Mouse (Mus musculus): Measurements from ENCODE around the gene Cttnbp2nl. TPM values are rescaled to one million over a fixed set of nuclear protein-coding genes. Genes with fewer than 3 reads are reported as not detected.
A peak's percentile ranks its signal among the peaks of the same experiment; 100 is the strongest.

Gene Cttnbp2nl
- polyA plus RNA-seq (2012; rRNA removed): 12.1 and 28.8 TPM in 2 replicates

GRCm38 (mm10) chr3:105052937-105053697, at the start of gene Cttnbp2nl:
Cttnbp2nl (minus strand) TSS chr3:105053146.
- DNase-seq (ENCODE audit: low read depth): peak; percentile 100
- TF ChIP-seq POLR2A (IDR thresholded peaks at IDR 0.05; ENCODE audit: borderline replicate concordance, extremely low read depth, insufficient read depth, insufficient read length, poor library complexity, severe bottlenecking) (peak; percentile 17; the same call in 1 of the 2 replicates), CTCF (IDR thresholded peaks at IDR 0.05; ENCODE audit: borderline replicate concordance, extremely low read depth, insufficient read depth, insufficient read length) (no peak)

GRCm38 (mm10) chr3:105100270-105100589, 47.3 kb upstream of the Cttnbp2nl start:
- no peak for DNase-seq (ENCODE audit: low read depth)
- no peak for TF ChIP-seq CTCF (IDR thresholded peaks at IDR 0.05; ENCODE audit: borderline replicate concordance, extremely low read depth, insufficient read depth, insufficient read length)
- no peak for TF ChIP-seq POLR2A (IDR thresholded peaks at IDR 0.05; ENCODE audit: borderline replicate concordance, extremely low read depth, insufficient read depth, insufficient read length, poor library complexity, severe bottlenecking)

DNA sequence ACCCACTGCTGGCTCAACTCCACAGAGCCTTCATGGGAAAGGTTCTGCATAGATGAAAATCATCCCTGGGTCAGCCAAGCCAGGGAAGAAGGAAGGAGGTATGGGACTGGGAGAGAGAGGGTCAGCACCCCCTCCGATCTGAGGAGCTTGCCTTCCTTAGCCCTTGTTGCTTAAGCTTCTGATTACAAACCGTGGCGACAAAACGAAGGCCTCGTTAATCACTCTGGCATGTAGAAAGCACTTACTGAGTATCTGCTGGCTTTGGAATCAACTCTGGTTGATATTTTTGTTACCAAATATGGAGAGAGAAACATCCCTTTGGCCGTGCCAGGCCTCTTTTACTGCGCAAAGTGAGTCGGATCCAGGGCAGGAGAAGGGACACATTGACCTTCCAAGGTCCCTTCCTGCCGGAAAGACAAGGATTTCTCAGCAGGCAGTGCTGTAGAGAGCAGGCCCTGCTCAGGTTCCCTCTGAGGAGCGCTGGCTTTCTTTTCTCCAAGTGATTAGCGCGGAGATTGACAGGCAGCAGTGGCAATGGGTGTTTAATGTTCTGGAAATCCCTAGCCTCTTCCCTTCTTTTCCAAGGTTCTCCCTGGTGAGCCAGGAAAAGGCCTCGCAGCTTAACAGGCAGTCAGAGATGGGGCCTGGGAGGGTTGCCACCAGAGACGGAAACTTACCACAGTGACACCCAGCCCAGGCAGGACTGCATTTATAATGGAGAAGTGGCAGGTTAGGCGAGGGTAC, 46.8 kb upstream of the Cttnbp2nl start:
- TF ChIP-seq POLR2A (IDR thresholded peaks at IDR 0.05; ENCODE audit: borderline replicate concordance, extremely low read depth, insufficient read depth, insufficient read length, poor library complexity, severe bottlenecking): no peak
- TF ChIP-seq CTCF (IDR thresholded peaks at IDR 0.05; ENCODE audit: borderline replicate concordance, extremely low read depth, insufficient read depth, insufficient read length): no peak
- DNase-seq (ENCODE audit: low read depth): peak; percentile 60

GRCm38 (mm10) chr3:105097581-105097980, 44.6 kb upstream of the Cttnbp2nl start:
- DNase-seq (ENCODE audit: low read depth): no peak
- TF ChIP-seq POLR2A (IDR thresholded peaks at IDR 0.05; ENCODE audit: borderline replicate concordance, extremely low read depth, insufficient read depth, insufficient read length, poor library complexity, severe bottlenecking) (no peak), CTCF (IDR thresholded peaks at IDR 0.05; ENCODE audit: borderline replicate concordance, extremely low read depth, insufficient read depth, insufficient read length) (no peak)

DNA sequence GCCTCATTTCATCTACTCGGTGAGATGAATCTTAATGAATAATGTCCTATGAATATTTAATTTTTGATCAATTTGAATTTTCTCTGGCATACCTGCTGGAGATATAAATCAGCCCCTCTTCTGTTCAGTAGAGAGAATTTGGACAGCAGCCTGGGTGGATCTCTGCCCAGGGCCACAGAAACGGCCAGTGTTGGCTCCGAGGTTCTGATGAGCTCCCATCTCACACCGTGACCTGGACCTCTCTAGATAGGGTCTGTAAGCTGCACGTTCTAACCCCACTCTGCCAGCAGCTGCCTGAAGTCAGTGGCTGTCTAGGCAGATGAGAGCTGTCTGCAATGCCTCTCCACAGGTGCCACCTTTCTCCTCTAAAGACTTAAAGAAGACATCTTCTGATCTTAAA, 42.1 kb upstream of the Cttnbp2nl start:
- TF ChIP-seq CTCF (IDR thresholded peaks at IDR 0.05; ENCODE audit: borderline replicate concordance, extremely low read depth, insufficient read depth, insufficient read length) (no peak), POLR2A (IDR thresholded peaks at IDR 0.05; ENCODE audit: borderline replicate concordance, extremely low read depth, insufficient read depth, insufficient read length, poor library complexity, severe bottlenecking) (no peak)
- DNase-seq (ENCODE audit: low read depth): no peak

DNA sequence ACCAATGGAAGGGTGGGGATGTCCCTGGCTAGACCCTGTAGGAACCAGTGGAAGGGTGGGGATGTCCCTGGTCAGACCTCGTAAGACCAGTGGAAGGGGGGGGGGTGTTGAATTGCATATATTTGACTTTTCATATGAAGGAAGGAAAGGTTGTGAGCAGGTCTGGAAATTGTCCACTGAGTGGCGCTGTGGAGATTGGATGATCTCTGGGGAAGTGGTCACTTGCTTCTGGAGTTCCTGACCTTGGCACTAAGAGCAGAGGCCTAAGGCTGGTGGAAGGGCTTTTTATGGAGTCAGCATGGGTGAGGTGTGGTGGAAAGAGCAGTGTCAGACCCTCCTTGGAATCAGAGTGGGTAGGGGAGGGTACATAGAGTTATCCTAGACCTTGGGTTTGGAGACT, 41.5 kb upstream of the Cttnbp2nl start:
- no peak for DNase-seq (ENCODE audit: low read depth)
- TF ChIP-seq CTCF (IDR thresholded peaks at IDR 0.05; ENCODE audit: borderline replicate concordance, extremely low read depth, insufficient read depth, insufficient read length): no peak
- no peak for TF ChIP-seq POLR2A (IDR thresholded peaks at IDR 0.05; ENCODE audit: borderline replicate concordance, extremely low read depth, insufficient read depth, insufficient read length, poor library complexity, severe bottlenecking)

- TF ChIP-seq POLR2A (IDR thresholded peaks at IDR 0.05; ENCODE audit: borderline replicate concordance, extremely low read depth, insufficient read depth, insufficient read length, poor library complexity, severe bottlenecking) (no peak), CTCF (IDR thresholded peaks at IDR 0.05; ENCODE audit: borderline replicate concordance, extremely low read depth, insufficient read depth, insufficient read length) (no peak)
- DNase-seq (ENCODE audit: low read depth): peak; percentile 51
These were observed 40.0 kb upstream of the Cttnbp2nl start for GRCm38 (mm10) chr3:105092721-105093505.

GRCm38 (mm10) chr3:105090981-105091380, 38.0 kb upstream of the Cttnbp2nl start:
- TF ChIP-seq POLR2A (IDR thresholded peaks at IDR 0.05; ENCODE audit: borderline replicate concordance, extremely low read depth, insufficient read depth, insufficient read length, poor library complexity, severe bottlenecking): no peak
- TF ChIP-seq CTCF (IDR thresholded peaks at IDR 0.05; ENCODE audit: borderline replicate concordance, extremely low read depth, insufficient read depth, insufficient read length): peak; percentile 58
- peak; percentile 48 for DNase-seq (ENCODE audit: low read depth)

- no peak for TF ChIP-seq POLR2A (IDR thresholded peaks at IDR 0.05; ENCODE audit: borderline replicate concordance, extremely low read depth, insufficient read depth, insufficient read length, poor library complexity, severe bottlenecking)
- TF ChIP-seq CTCF (IDR thresholded peaks at IDR 0.05; ENCODE audit: borderline replicate concordance, extremely low read depth, insufficient read depth, insufficient read length): no peak
- DNase-seq (ENCODE audit: low read depth): no peak
These were observed 37.2 kb upstream of the Cttnbp2nl start for GRCm38 (mm10) chr3:105090147-105090546.

- no peak for TF ChIP-seq CTCF (IDR thresholded peaks at IDR 0.05; ENCODE audit: borderline replicate concordance, extremely low read depth, insufficient read depth, insufficient read length)
- no peak for TF ChIP-seq POLR2A (IDR thresholded peaks at IDR 0.05; ENCODE audit: borderline replicate concordance, extremely low read depth, insufficient read depth, insufficient read length, poor library complexity, severe bottlenecking)
- no peak for DNase-seq (ENCODE audit: low read depth)
These were observed 35.7 kb upstream of the Cttnbp2nl start for GRCm38 (mm10) chr3:105088638-105089037.

- TF ChIP-seq CTCF (IDR thresholded peaks at IDR 0.05; ENCODE audit: borderline replicate concordance, extremely low read depth, insufficient read depth, insufficient read length) (no peak), POLR2A (IDR thresholded peaks at IDR 0.05; ENCODE audit: borderline replicate concordance, extremely low read depth, insufficient read depth, insufficient read length, poor library complexity, severe bottlenecking) (no peak)
- no peak for DNase-seq (ENCODE audit: low read depth)
These were observed 34.4 kb upstream of the Cttnbp2nl start for GRCm38 (mm10) chr3:105087344-105087743.
